Mouse (Mus musculus): ENCODE results near the gene Prickle3. TPM values are rescaled to one million over a fixed set of nuclear protein-coding genes. Genes with fewer than 3 reads are reported as not detected.
"Not testable (repeated sequence)": the region's sequence is repeated elsewhere in the genome, so short reads cannot be mapped to it uniquely, and the experiment has no call there.

Prickle3 gene
- polyA plus RNA-seq, 1 experiment from 2014 or later, result 11.1 TPM

DNA sequence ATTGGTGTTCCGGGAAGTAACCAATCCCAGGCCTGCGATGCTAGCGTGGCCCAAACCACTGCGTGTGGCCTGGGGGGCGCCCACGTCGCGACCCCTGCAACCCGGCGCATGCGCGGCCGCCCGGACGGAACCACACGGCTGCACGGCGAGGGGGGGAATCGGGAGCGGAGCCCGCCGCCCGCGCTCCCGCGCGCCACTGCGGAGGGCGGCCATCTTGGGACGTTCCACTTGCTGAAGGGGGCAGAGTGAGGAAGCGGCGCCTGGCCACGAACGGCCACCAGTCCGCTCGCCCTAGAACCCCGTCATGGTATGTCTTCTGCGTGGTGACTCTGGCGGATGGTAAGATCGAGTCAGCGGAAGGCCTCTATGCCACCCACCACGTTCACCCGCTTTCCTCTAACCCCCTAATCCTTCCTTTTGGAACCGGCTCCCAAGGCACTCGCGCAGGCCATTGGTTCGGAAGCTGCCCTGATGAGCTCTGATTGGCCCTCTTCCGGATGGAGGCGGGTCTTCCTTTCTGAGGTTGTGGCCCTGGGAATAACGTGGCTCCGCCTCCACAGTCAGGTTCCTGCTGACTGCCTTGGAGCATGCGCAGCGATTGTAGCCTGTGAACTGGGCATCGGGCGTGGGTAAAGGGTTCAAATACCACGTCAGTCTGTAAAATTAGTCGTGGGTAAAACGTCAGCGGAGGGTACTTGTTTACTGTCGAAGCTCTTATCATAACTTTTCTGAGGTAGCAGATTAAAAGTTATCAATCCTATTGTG, 57.3 kb downstream of the Prickle3 start, which contains the start of gene Wdr45:
Wdr45 (plus strand) TSS at position 199 of the 765 bp plus-strand sequence.
- 10% methylated on average over 24 of the region's 60 CpGs for WGBS
- H3K9ac ChIP-seq (ENCODE audit: low read length), result peak within 1 kb of the TSS; percentile 55
- not testable (repeated sequence) for H3K27me3 ChIP-seq (ENCODE audit: control insufficient read depth, insufficient read depth, low read length); H3K27ac ChIP-seq (ENCODE audit: low read length); H3K4me1 ChIP-seq (ENCODE audit: control insufficient read depth, insufficient read depth, low read length); H3K9me3 ChIP-seq (replicated peaks; ENCODE audit: control insufficient read depth, low read length); H3K36me3 ChIP-seq (ENCODE audit: control insufficient read depth, insufficient read depth, low read length)
- peak within 1 kb of the TSS; percentile 55 for H3K4me2 ChIP-seq (ENCODE audit: low read depth, low read length)
- ATAC-seq (ENCODE audit: insufficient read depth, low FRiP score), result peak; percentile 95
- H3K4me3 ChIP-seq (replicated peaks; ENCODE audit: low read length), result peak within 1 kb of the TSS; percentile 41

- ATAC-seq (ENCODE audit: insufficient read depth, low FRiP score); H3K4me1 ChIP-seq (ENCODE audit: control insufficient read depth, insufficient read depth, low read length); H3K4me3 ChIP-seq (replicated peaks; ENCODE audit: low read length); H3K27me3 ChIP-seq (ENCODE audit: control insufficient read depth, insufficient read depth, low read length); H3K4me2 ChIP-seq (ENCODE audit: low read depth, low read length); H3K27ac ChIP-seq (ENCODE audit: low read length); H3K9ac ChIP-seq (ENCODE audit: low read length); H3K9me3 ChIP-seq (replicated peaks; ENCODE audit: control insufficient read depth, low read length); H3K36me3 ChIP-seq (ENCODE audit: control insufficient read depth, insufficient read depth, low read length): not testable (repeated sequence)
- 15% methylated on average over 1 of the region's 1 CpGs for WGBS
Observed at GRCm38 (mm10) chrX:7716058-7716457, 59.0 kb downstream of the Prickle3 start.

Other genes starting within 250 kb of the Prickle3 start
- gene Foxp3, start 83.6 kb upstream of the Prickle3 start, polyA plus RNA-seq (2015; fragmentation: Nextera tagmentation; extraction: Ambion mirVana), result 0.16 TPM in 1 of 2 replicates, not detected in the other
- gene Ppp1r3f, start 83.0 kb upstream of the Prickle3 start, polyA plus RNA-seq (2015; fragmentation: Nextera tagmentation; extraction: Ambion mirVana), result 0.89 and 1.4 TPM in 2 replicates
- gene Ccdc22, start 51.7 kb upstream of the Prickle3 start, polyA plus RNA-seq (2015; fragmentation: Nextera tagmentation; extraction: Ambion mirVana), result 28.5 and 29.6 TPM in 2 replicates
- 0.05 TPM in 1 of 2 replicates, not detected in the other for gene Cacna1f, start 50.2 kb upstream of the Prickle3 start, polyA plus RNA-seq (2015; fragmentation: Nextera tagmentation; extraction: Ambion mirVana)
- gene Syp, start 18.8 kb upstream of the Prickle3 start, polyA plus RNA-seq (2015; fragmentation: Nextera tagmentation; extraction: Ambion mirVana), result 9.8 and 10.3 TPM in 2 replicates
- 233 and 283 TPM in 2 replicates for gene Plp2, start 14.1 kb downstream of the Prickle3 start, polyA plus RNA-seq (2015; fragmentation: Nextera tagmentation; extraction: Ambion mirVana)
- gene Magix, start 24.0 kb downstream of the Prickle3 start, polyA plus RNA-seq (2015; fragmentation: Nextera tagmentation; extraction: Ambion mirVana), result 0.80 and 0.87 TPM in 2 replicates
- 37.9 and 38.4 TPM in 2 replicates for gene Gpkow, start 39.9 kb downstream of the Prickle3 start, polyA plus RNA-seq (2015; fragmentation: Nextera tagmentation; extraction: Ambion mirVana)
- gene Wdr45, start 57.1 kb downstream of the Prickle3 start, polyA plus RNA-seq (2015; fragmentation: Nextera tagmentation; extraction: Ambion mirVana), result 36.5 and 36.7 TPM in 2 replicates
- not detected in 2 replicates for gene Gm45208, start 65.0 kb downstream of the Prickle3 start, polyA plus RNA-seq (2015; fragmentation: Nextera tagmentation; extraction: Ambion mirVana)
- 59.4 and 63.1 TPM in 2 replicates for gene Praf2, start 71.2 kb downstream of the Prickle3 start, polyA plus RNA-seq (2015; fragmentation: Nextera tagmentation; extraction: Ambion mirVana)
- 17.9 and 18.2 TPM in 2 replicates for gene Ccdc120, start 93.6 kb downstream of the Prickle3 start, polyA plus RNA-seq (2015; fragmentation: Nextera tagmentation; extraction: Ambion mirVana)
- gene Tfe3, start 105.3 kb downstream of the Prickle3 start, polyA plus RNA-seq (2015; fragmentation: Nextera tagmentation; extraction: Ambion mirVana), result 21.7 and 25.2 TPM in 2 replicates
- 42.4 and 47.8 TPM in 2 replicates for gene Gripap1, start 132.5 kb downstream of the Prickle3 start, polyA plus RNA-seq (2015; fragmentation: Nextera tagmentation; extraction: Ambion mirVana)
- gene Kcnd1, start 165.0 kb downstream of the Prickle3 start, polyA plus RNA-seq (2015; fragmentation: Nextera tagmentation; extraction: Ambion mirVana), result 1.7 and 2.0 TPM in 2 replicates
- gene Otud5, start 184.1 kb downstream of the Prickle3 start, polyA plus RNA-seq (2015; fragmentation: Nextera tagmentation; extraction: Ambion mirVana), result 25.3 and 28.6 TPM in 2 replicates
- 10.9 and 11.1 TPM in 2 replicates for gene Pim2, start 221.0 kb downstream of the Prickle3 start, polyA plus RNA-seq (2015; fragmentation: Nextera tagmentation; extraction: Ambion mirVana)
- 45.0 and 47.0 TPM in 2 replicates for gene Slc35a2, start 226.8 kb downstream of the Prickle3 start, polyA plus RNA-seq (2015; fragmentation: Nextera tagmentation; extraction: Ambion mirVana)
- 99.8 and 104 TPM in 2 replicates for gene Pqbp1, start 242.0 kb downstream of the Prickle3 start, polyA plus RNA-seq (2015; fragmentation: Nextera tagmentation; extraction: Ambion mirVana)
- 142 and 143 TPM in 2 replicates for gene Timm17b, start 242.1 kb downstream of the Prickle3 start, polyA plus RNA-seq (2015; fragmentation: Nextera tagmentation; extraction: Ambion mirVana)

All from stomach, embryonic 16.5 days (tissue).